Mouse (Mus musculus) forebrain, embryonic 14.5 days (tissue): ENCODE measurements around the gene Dmrt3. TPM values are rescaled to one million over a fixed set of nuclear protein-coding genes. Genes with fewer than 3 reads are reported as not detected.

Experiments
- ATAC-seq: fragments of 200-750 bp; cut with Nextera tagmentation; 2 replicates; pipeline ENCODE4 v1.8.0; 2017; ENCODE audit warnings: mild to moderate bottlenecking, moderate library complexity
- DNase-seq: peaks from one replicate; pipeline ENCODE4 v3.0.0-alpha.2; 2015; ENCODE audit warnings: low spot score
- H3K27ac ChIP-seq: fragments of 300-500 bp; sonication (generic); 2 replicates; pipeline ENCODE4 v1.5.1; 2014; ENCODE audit warnings: low read depth, mild to moderate bottlenecking, control low read depth, low read length, moderate library complexity
- H3K27me3 ChIP-seq: fragments of 300-500 bp; sonication (generic); replicated peaks from 2 replicates; pipeline ENCODE4 v1.6.1; 2014; ENCODE audit warnings: low read length, control low read depth, mixed read lengths; ENCODE audit not compliant: control insufficient read depth, insufficient read depth
- H3K36me3 ChIP-seq: fragments of 300-500 bp; sonication (generic); 2 replicates; pipeline ENCODE4 v1.6.1; 2014; ENCODE audit warnings: low read length, control low read depth; ENCODE audit not compliant: control insufficient read depth, insufficient read depth
- H3K4me1 ChIP-seq: fragments of 300-500 bp; sonication (generic); 2 replicates; pipeline ENCODE4 v1.6.1; 2014; ENCODE audit warnings: antibody characterized with exemption, low read length, control low read depth; ENCODE audit not compliant: control insufficient read depth, insufficient read depth
- H3K4me2 ChIP-seq: fragments of 300-500 bp; sonication (generic); 2 replicates; pipeline ENCODE4 v1.6.1; 2014; ENCODE audit warnings: mild to moderate bottlenecking, control low read depth, low read length
- H3K4me3 ChIP-seq: fragments of 300-500 bp; sonication (generic); 2 replicates; pipeline ENCODE4 v1.5.1; 2014; ENCODE audit warnings: low read depth, low read length, control low read depth
- H3K9ac ChIP-seq: fragments of 300-500 bp; sonication (generic); 2 replicates; pipeline ENCODE4 v1.6.1; 2014; ENCODE audit warnings: mild to moderate bottlenecking, low read length, control low read depth, moderate library complexity
- H3K9me3 ChIP-seq: fragments of 300-500 bp; sonication (generic); replicated peaks from 2 replicates; pipeline ENCODE4 v1.6.1; 2016; ENCODE audit warnings: low read length, control low read depth, mixed read lengths; ENCODE audit not compliant: control insufficient read depth
- WGBS: fragments of 180-500 bp; shearing (Covaris S2); extraction: QIAGEN DNeasy Blood & Tissue Kit; methylation state at CpG from one replicate; pipeline ENCODE4 v1.1.7; 2014; 5-methylcytosine and 5-hydroxymethylcytosine counted together
- polyA plus RNA-seq: library from polyadenylated mRNA; unstranded; fragments of >200 nt; fragmentation: Nextera tagmentation; extraction: Ambion mirVana; gene quantifications from 2 replicates; pipeline ENCODE4 v1.2.1, GENCODE M21; 2014

Gene Dmrt3
- polyA plus RNA-seq, 1 experiment from 2014 or later: 5.0 TPM

- Histone ChIP-seq H3K4me3 (peak overlapping the region; percentile 58), H3K9me3 (no peaks in the 10 kb centered on the region), H3K36me3 (no peaks in the 10 kb centered on the region), H3K4me2 (peak overlapping the region; percentile 65), H3K27ac (no peak overlapping the region), H3K27me3 (peaks cover 42% of the 10 kb centered on the region), H3K4me1 (peaks cover 4% of the 10 kb centered on the region; the same call in 1 of the 2 replicates), H3K9ac (peak overlapping the region; percentile 79)
- DNase-seq: no peak
- 4% methylated on average over 6 of the region's 6 CpGs for WGBS
- ATAC-seq: no peak
Measured at GRCm38 (mm10) chr19:25612806-25613295, 2.8 kb downstream of the Dmrt3 start.

- no peaks in the 10 kb centered on the region for H3K9me3 ChIP-seq
- H3K4me3 ChIP-seq: peak overlapping the region; percentile 1; the same call in 1 of the 2 replicates
- peak overlapping the region; percentile 79 for H3K9ac ChIP-seq
- H3K4me1 ChIP-seq: peaks cover 7% of the 10 kb centered on the region
- H3K27ac ChIP-seq: no peak overlapping the region
- ATAC-seq (no peak), DNase-seq (no peak)
- whole genome bisulfite sequencing: 6% methylated on average over 13 of the region's 13 CpGs
- H3K27me3 ChIP-seq: peaks cover 45% of the 10 kb centered on the region
- peak overlapping the region; percentile 65 for H3K4me2 ChIP-seq
- no peaks in the 10 kb centered on the region for H3K36me3 ChIP-seq
Measured at GRCm38 (mm10) chr19:25613476-25614300, 3.6 kb downstream of the Dmrt3 start.

- H3K9ac ChIP-seq: no peak overlapping the region
- no peaks in the 10 kb centered on the region for H3K9me3 ChIP-seq
- H3K27me3 ChIP-seq: peaks cover 44% of the 10 kb centered on the region
- no peak for DNase-seq
- ATAC-seq: no peak
- H3K27ac ChIP-seq: no peak overlapping the region
- peak overlapping the region; percentile 17; the same call in 1 of the 2 replicates for H3K4me2 ChIP-seq
- H3K4me3 ChIP-seq: no peak overlapping the region
- H3K36me3 ChIP-seq: no peaks in the 10 kb centered on the region
- peaks cover 4% of the 10 kb centered on the region for H3K4me1 ChIP-seq
- WGBS: 26% methylated on average over 6 of the region's 6 CpGs
Measured at GRCm38 (mm10) chr19:25615889-25616288, 5.8 kb downstream of the Dmrt3 start.

GRCm38 (mm10) chr19:25622291-25623251, 12.5 kb downstream of the Dmrt3 start:
- DNase-seq (peak; percentile 72), ATAC-seq (peak; percentile 68)
- peak overlapping the region; percentile 16 for H3K4me3 ChIP-seq
- H3K36me3 ChIP-seq: no peaks in the 10 kb centered on the region
- peak overlapping the region; percentile 41 for H3K9ac ChIP-seq
- 33% methylated on average over 54 of the region's 54 CpGs for WGBS
- no peaks in the 10 kb centered on the region for H3K9me3 ChIP-seq
- H3K4me1 ChIP-seq: peaks cover 8% of the 10 kb centered on the region
- peaks cover 17% of the 10 kb centered on the region for H3K27me3 ChIP-seq
- H3K27ac ChIP-seq: no peak overlapping the region
- H3K4me2 ChIP-seq: peak overlapping the region; percentile 48

- Histone ChIP-seq H3K4me2 (no peak overlapping the region), H3K4me3 (no peak overlapping the region), H3K4me1 (no peaks in the 10 kb centered on the region), H3K27me3 (0 out of 2 replicates have a peak, but pooled peaks cover 7% of the 10 kb centered on the region), H3K36me3 (no peaks in the 10 kb centered on the region), H3K27ac (no peak overlapping the region), H3K9me3 (no peaks in the 10 kb centered on the region), H3K9ac (no peak overlapping the region)
- ATAC-seq (peak; percentile 57), DNase-seq (peak; percentile 81)
- 11% methylated on average over 9 of the region's 9 CpGs for WGBS
Measured at GRCm38 (mm10) chr19:25628490-25628889, 18.4 kb downstream of the Dmrt3 start.

- H3K9me3 ChIP-seq: no peaks in the 10 kb centered on the region
- peak overlapping the region; percentile 54; the same call in 1 of the 2 replicates for H3K4me2 ChIP-seq
- no peak overlapping the region for H3K27ac ChIP-seq
- H3K27me3 ChIP-seq: no peaks in the 10 kb centered on the region
- H3K4me1 ChIP-seq: no peaks in the 10 kb centered on the region
- WGBS: 90% methylated on average over 5 of the region's 5 CpGs
- H3K4me3 ChIP-seq: no peak overlapping the region
- DNase-seq: no peak
- no peak overlapping the region for H3K9ac ChIP-seq
- no peaks in the 10 kb centered on the region for H3K36me3 ChIP-seq
- no peak for ATAC-seq
Measured at GRCm38 (mm10) chr19:25635119-25635518, 25.0 kb downstream of the Dmrt3 start.

- Histone ChIP-seq H3K4me3 (peak overlapping the region; percentile 29), H3K36me3 (no peaks in the 10 kb centered on the region), H3K27me3 (no peaks in the 10 kb centered on the region), H3K4me1 (no peaks in the 10 kb centered on the region), H3K27ac (no peak overlapping the region), H3K9me3 (no peaks in the 10 kb centered on the region), H3K4me2 (peak overlapping the region; percentile 54), H3K9ac (peak overlapping the region; percentile 53; the same call in 1 of the 2 replicates)
- peak; percentile 87 for ATAC-seq
- DNase-seq: peak; percentile 87
- 11% methylated on average over 22 of the region's 22 CpGs for WGBS
Measured at GRCm38 (mm10) chr19:25635622-25636244, 25.6 kb downstream of the Dmrt3 start.

- Histone ChIP-seq H3K4me1 (no peaks in the 10 kb centered on the region), H3K4me3 (no peak overlapping the region), H3K27ac (no peak overlapping the region), H3K4me2 (no peak overlapping the region), H3K9me3 (no peaks in the 10 kb centered on the region), H3K9ac (no peak overlapping the region), H3K36me3 (no peaks in the 10 kb centered on the region), H3K27me3 (no peaks in the 10 kb centered on the region)
- DNase-seq: no peak
- WGBS: 75% methylated on average over 11 of the region's 11 CpGs
- ATAC-seq: no peak
Measured at GRCm38 (mm10) chr19:25638766-25639361, 28.8 kb downstream of the Dmrt3 start.
